ENCODE assay signal across 33 mouse cellular contexts in genomic region chr13:74015908-74016307, GRCm38 (mm10). TPM values are rescaled to one million over a fixed set of nuclear protein-coding genes. Genes with fewer than 3 reads are reported as not detected.
DNase-seq lines count a peak whose midpoint lies in the region; ATAC-seq and TF ChIP-seq lines count a peak whose summit lies in the region.
"Had no signal": no experiment of that assay in that cellular context is flagged by ENCODE, and none has a peak within 500 bp of the region (broad histone marks: within the 10 kb centered on the region; RNA-seq: fewer than 3 reads in every experiment).

No protein-coding gene starts in this region.

- H3K4me2 ChIP-seq in kidney, embryonic 14.5 days (replicated peaks; ENCODE audit: low read depth, low read length), result no peak overlapping the region
- no peak overlapping the region for H3K4me2 ChIP-seq in lung, embryonic 14.5 days
- H3K4me2 ChIP-seq: heart, embryonic 15.5 days; hindbrain, embryonic 13.5 days; intestine, embryonic 15.5 days; liver, embryonic 13.5 days; lung, embryonic 15.5 days; neural tube, embryonic 15.5 days had no signal

- 65% methylated on average over 4 of the region's 4 CpGs for WGBS in kidney, embryonic 14.5 days
- WGBS in lung, embryonic 14.5 days, result 69% methylated on average over 4 of the region's 4 CpGs
- WGBS in lung, adult 2 months, result 77% methylated on average over 4 of the region's 4 CpGs

- ATAC-seq in kidney, embryonic 14.5 days (ENCODE audit: low FRiP score, low TSS enrichment), result peak; percentile 71
- ATAC-seq in lung, embryonic 14.5 days (ENCODE audit: insufficient read depth), result no peak
- ATAC-seq: CD4-positive, CD25-positive, alpha-beta regulatory T cell, adult 4 months; forebrain, postnatal 0 days; intestine, embryonic 15.5 days; midbrain, embryonic 16.5 days had no signal

- H3K4me3 ChIP-seq in gastrocnemius, adult 2 months, result no peak overlapping the region
- H3K4me3 ChIP-seq in kidney, embryonic 14.5 days (ENCODE audit: low read length), result no peak overlapping the region
- H3K4me3 ChIP-seq in lung, embryonic 14.5 days (ENCODE audit: low read depth, low read length), result no peak overlapping the region
- H3K4me3 ChIP-seq in lung, adult 2 months (replicated peaks; ENCODE audit: extremely low read depth, low read depth, low read length), result no peak overlapping the region
- H3K4me3 ChIP-seq: heart, embryonic 15.5 days; hindbrain, embryonic 13.5 days; intestine, embryonic 15.5 days; liver, embryonic 13.5 days; lung, embryonic 15.5 days; megakaryocyte, embryonic 14.5 days; neural tube, embryonic 15.5 days had no signal

- no peak overlapping the region for H3K9ac ChIP-seq in kidney, embryonic 14.5 days (ENCODE audit: low read depth, low read length)
- no peak overlapping the region for H3K9ac ChIP-seq in lung, embryonic 14.5 days
- H3K9ac ChIP-seq: forebrain, postnatal 0 days; heart, embryonic 15.5 days; hindbrain, embryonic 13.5 days; intestine, embryonic 15.5 days; liver, embryonic 13.5 days; lung, embryonic 15.5 days; neural tube, embryonic 15.5 days had no signal

- peak overlapping the region; percentile 24; the same call in 1 of the 2 replicates for H3K27ac ChIP-seq in gastrocnemius, adult 2 months
- H3K27ac ChIP-seq in kidney, embryonic 14.5 days (ENCODE audit: low read depth, low read length), result no peak overlapping the region
- H3K27ac ChIP-seq in lung, embryonic 14.5 days (ENCODE audit: low read depth), result no peak overlapping the region
- H3K27ac ChIP-seq: heart, embryonic 15.5 days; intestine, embryonic 15.5 days; liver, embryonic 13.5 days; lung, embryonic 15.5 days; neural tube, embryonic 15.5 days had no signal

- intact Hi-C loops in gastrocnemius, adult 2 months (cut with DNase I), result no loop called here

- no peak for TF ChIP-seq CTCF in gastrocnemius, adult 2 months (IDR thresholded peaks at IDR 0.05)
- no peak for TF ChIP-seq CTCF in lung, embryonic 14.5 days (IDR thresholded peaks at IDR 0.05; ENCODE audit: low read depth)
- TF ChIP-seq CTCF in lung, adult 2 months (IDR thresholded peaks at IDR 0.05; ENCODE audit: insufficient read depth, low read length), result no peak

- H3K9me3 ChIP-seq in kidney, embryonic 14.5 days (ENCODE audit: control insufficient read depth, low read length), result no peaks in the 10 kb centered on the region
- no peaks in the 10 kb centered on the region for H3K9me3 ChIP-seq in lung, embryonic 14.5 days (ENCODE audit: low read depth, low read length)
- H3K9me3 ChIP-seq: heart, embryonic 15.5 days; hindbrain, embryonic 13.5 days; intestine, embryonic 15.5 days; liver, embryonic 13.5 days; lung, embryonic 15.5 days; megakaryocyte, embryonic 14.5 days; neural tube, embryonic 15.5 days had no signal

- H3K4me1 ChIP-seq in kidney, embryonic 14.5 days (ENCODE audit: control insufficient read depth, insufficient read depth, low read length), result no peaks in the 10 kb centered on the region
- no peaks in the 10 kb centered on the region for H3K4me1 ChIP-seq in lung, embryonic 14.5 days (ENCODE audit: insufficient read depth)
- H3K4me1 ChIP-seq in lung, adult 2 months (ENCODE audit: control insufficient read depth, insufficient read depth, low read length), result no peaks in the 10 kb centered on the region; the same call in 1 of the 2 replicates
- H3K4me1 ChIP-seq: intestine, embryonic 15.5 days; lung, embryonic 15.5 days had no signal

- no peak for DNase-seq in gastrocnemius, adult 2 months
- DNase-seq in gastrocnemius, postnatal 10 days, result no peak
- DNase-seq in kidney, adult 18-20 months, result no peak
- peak; percentile 33 for DNase-seq in lung, embryonic 14.5 days
- DNase-seq in lung, adult 2 months, result no peak
- DNase-seq in skeletal muscle tissue, adult 2 months (ENCODE audit: low read depth, low spot score), result peak; percentile 51
- DNase-seq: adrenal gland, postnatal 25 days; cerebellum, adult 9-11 months; forebrain, postnatal 0 days; kidney, adult 9 months; liver, embryonic 13.5 days; lung, postnatal 36 days; right cerebral cortex, adult 18-20 months; right cerebral cortex, postnatal 4 days; thymus, adult 18-20 months; thymus, postnatal 36 days had no signal

- H3K27me3 ChIP-seq in kidney, embryonic 14.5 days (ENCODE audit: control insufficient read depth, insufficient read depth, low read length), result peaks cover 6% of the 10 kb centered on the region
- H3K27me3 ChIP-seq in lung, embryonic 14.5 days (ENCODE audit: insufficient read depth, low read length), result peaks cover 6% of the 10 kb centered on the region
- H3K27me3 ChIP-seq: heart, embryonic 15.5 days; neural tube, embryonic 15.5 days had no signal

- no peaks in the 10 kb centered on the region for H3K36me3 ChIP-seq in kidney, embryonic 14.5 days (ENCODE audit: control insufficient read depth, insufficient read depth, low read length)
- H3K36me3 ChIP-seq in lung, embryonic 14.5 days (ENCODE audit: insufficient read depth), result no peaks in the 10 kb centered on the region
- H3K36me3 ChIP-seq: heart, embryonic 15.5 days; hindbrain, embryonic 13.5 days; intestine, embryonic 15.5 days; liver, embryonic 13.5 days; lung, embryonic 15.5 days; neural tube, embryonic 15.5 days had no signal

- no peak for TF ChIP-seq POLR2A in lung, adult 2 months (IDR thresholded peaks at IDR 0.05; ENCODE audit: borderline replicate concordance, extremely low read depth, low read depth, low read length)

RNA-seq across cellular contexts. Expression of gene Tppp, which starts 6.7 kb away (rescaled TPM):
- 1 to 10 TPM; 4.7 to 8.6 TPM for total RNA-seq in gastrocnemius, adult 2 months (2021)
- total RNA-seq in gastrocnemius, postnatal 10 days (2021), result 1 to 10 TPM; 5.5 to 5.8 TPM
- polyA plus RNA-seq in kidney, embryonic 14.5 days (2014; fragmentation: Nextera tagmentation; extraction: Ambion mirVana), result 0.31 and 0.55 TPM in 2 replicates
- polyA plus RNA-seq in lung, embryonic 14.5 days (2014; fragmentation: Nextera tagmentation; extraction: Ambion mirVana), result 1.0 and 1.4 TPM in 2 replicates
- 13.2 and 13.4 TPM in 2 replicates for polyA plus RNA-seq in lung, adult 2 months (2012; rRNA removed)

RNA-seq across cellular contexts. Expression of gene Cep72, which starts 46.2 kb away (rescaled TPM):
- total RNA-seq in gastrocnemius, adult 2 months (2021), result under 1 TPM in 1 of 2 experiments, not detected in 1; 0.08 TPM
- 1 to 10 TPM; 1.6 to 2.7 TPM for total RNA-seq in gastrocnemius, postnatal 10 days (2021)
- polyA plus RNA-seq in kidney, embryonic 14.5 days (2014; fragmentation: Nextera tagmentation; extraction: Ambion mirVana), result 12.6 and 20.9 TPM in 2 replicates
- polyA plus RNA-seq in lung, embryonic 14.5 days (2014; fragmentation: Nextera tagmentation; extraction: Ambion mirVana), result 18.8 and 19.3 TPM in 2 replicates
- 1.2 and 1.3 TPM in 2 replicates for polyA plus RNA-seq in lung, adult 2 months (2012; rRNA removed)

RNA-seq across cellular contexts. Expression of gene Zdhhc11, which starts 52.3 kb away (rescaled TPM):
- total RNA-seq in gastrocnemius, adult 2 months (2021), result not detected
- not detected for total RNA-seq in gastrocnemius, postnatal 10 days (2021)
- polyA plus RNA-seq in kidney, embryonic 14.5 days (2014; fragmentation: Nextera tagmentation; extraction: Ambion mirVana), result not detected in 2 replicates
- polyA plus RNA-seq in lung, embryonic 14.5 days (2014; fragmentation: Nextera tagmentation; extraction: Ambion mirVana), result not detected in 2 replicates
- not detected in 2 replicates for polyA plus RNA-seq in lung, adult 2 months (2012; rRNA removed)
- total RNA-seq: adrenal gland, postnatal 25 days; forebrain, postnatal 0 days; gastrocnemius, postnatal 4 days; layer of hippocampus, adult 8-10 months; left cerebral cortex, postnatal 25 days had no signal
- polyA plus RNA-seq: CD4-positive, CD25-positive, alpha-beta regulatory T cell, adult 4 months; cortical plate, adult 2 months; embryonic facial prominence, embryonic 11.5 days; forebrain, embryonic 11.5 days; forebrain, postnatal 0 days; heart, embryonic 15.5 days; hindbrain, embryonic 13.5 days; intestine, embryonic 15.5 days; limb, embryonic 14.5 days; liver, embryonic 13.5 days; lung, embryonic 15.5 days; midbrain, embryonic 16.5 days; neural tube, embryonic 15.5 days; stomach, embryonic 16.5 days had no signal

Comparison
In these comparisons a context has a peak if more than half of its experiments do, and no peak if none do; other contexts are left out.
1. DNase-seq: peak in lung, embryonic 14.5 days (single experiment) and skeletal muscle tissue, adult 2 months (single experiment); none in gastrocnemius, adult 2 months (single experiment), gastrocnemius, postnatal 10 days (single experiment), kidney, adult 18-20 months (single experiment) and lung, adult 2 months (single experiment).